Mouse (Mus musculus): ENCODE data around the gene Gpr150. TPM values are rescaled to one million over a fixed set of nuclear protein-coding genes. Genes with fewer than 3 reads are reported as not detected.

Gpr150 gene
- total and polyA plus RNA-seq, 3 experiments = not detected

- Histone ChIP-seq H3K9ac (ENCODE audit: insufficient read depth, low read depth) (peak overlapping the region; percentile 84), H3K4me2 (ENCODE audit: insufficient read depth, low read depth, poor library complexity, severe bottlenecking) (peak overlapping the region; percentile 68; the same call in 1 of the 2 replicates), H3K4me1 (ENCODE audit: control insufficient read depth in 1 of 2, insufficient read depth in 2 of 2) (peaks cover 0 to 15% of the 10 kb centered on the region in 2 experiments; a peak in 2 of 4 replicates), H3K36me3 (replicated peaks in 1 of 2; ENCODE audit: control insufficient read depth in 1 of 2, insufficient read depth in 1 of 2, low read length in 1 of 2) (peaks cover 0 to 5% of the 10 kb centered on the region in 2 experiments), H3K27me3 (replicated peaks) (no peaks in the 10 kb centered on the region), H3K9me3 (replicated peaks; ENCODE audit: low read length) (no peaks in the 10 kb centered on the region), H3K27ac (ENCODE audit: insufficient read depth, low read depth) (no peak overlapping the region), H3K4me3 (replicated peaks in 1 of 3; ENCODE audit: low read depth in 2 of 3, low read length in 2 of 3, poor library complexity in 1 of 3) (peak overlapping the region; percentile 60 to 81 (median 80)), H3K79me2 (replicated peaks; ENCODE audit: control insufficient read depth, extremely low read depth, insufficient read depth, poor library complexity, severe bottlenecking) (peaks cover 15% of the 10 kb centered on the region; the same call in 1 of the 2 replicates)
- dilution Hi-C loops (cut with MboI; ENCODE audit: extremely low pct_ligation_motif_present, extremely low pct_unique_long_range_greater_than_20kb, low sequenced_read_pairs) = no loop called here
- in situ Hi-C loops (cut with MboI; ENCODE audit: low pct_ligation_motif_present, low pct_unique_long_range_greater_than_20kb, low sequenced_read_pairs) = no loop called here
- peak; percentile 38 for DNase-seq (ENCODE audit: extremely low read depth)
- no peak for TF ChIP-seq PAX5 (IDR thresholded peaks at IDR 0.05; ENCODE audit: low read length)
- no peak for TF ChIP-seq MAFK (IDR thresholded peaks at IDR 0.05; ENCODE audit: insufficient replicate concordance, low read length)
- no peak for TF ChIP-seq SMC3 (IDR thresholded peaks at IDR 0.05; ENCODE audit: low read depth, low read length)
- TF ChIP-seq USF2 (conservative IDR thresholded peaks at IDR 0.05; ENCODE audit: low read depth, low read length) = no peak
- TF ChIP-seq IRF4 (IDR thresholded peaks at IDR 0.05; ENCODE audit: low read depth, low read length) = no peak
- TF ChIP-seq CHD2 (IDR thresholded peaks at IDR 0.05; ENCODE audit: low read length) = no peak
- TF ChIP-seq ELF1 (IDR thresholded peaks at IDR 0.05; ENCODE audit: low read depth, low read length) = no peak
- TF ChIP-seq RCOR1 (conservative IDR thresholded peaks at IDR 0.05; ENCODE audit: low read depth, low read length) = no peak
- TF ChIP-seq SIN3A (IDR thresholded peaks at IDR 0.05; ENCODE audit: low read length) = no peak
- TF ChIP-seq ZC3H11A (IDR thresholded peaks at IDR 0.05; ENCODE audit: low read depth, low read length) = no peak
- no peak for TF ChIP-seq CHD1 (IDR thresholded peaks at IDR 0.05; ENCODE audit: low read depth, low read length)
- no peak for TF ChIP-seq MYC (IDR thresholded peaks at IDR 0.05; ENCODE audit: low read depth, low read length)
- no peak for TF ChIP-seq UBTF (IDR thresholded peaks at IDR 0.05; ENCODE audit: low read depth, low read length)
- TF ChIP-seq CTCF (conservative IDR thresholded peaks at IDR 0.05 in 1 of 2, IDR thresholded peaks at IDR 0.05 in 1 of 2; ENCODE audit: low read depth in 2 of 2, low read length in 2 of 2) = no peak
- no peak for TF ChIP-seq MXI1 (IDR thresholded peaks at IDR 0.05; ENCODE audit: low read depth, low read length)
- no peak for TF ChIP-seq MAZ (IDR thresholded peaks at IDR 0.05; ENCODE audit: low read depth, low read length)
- TF ChIP-seq ZMIZ1 (IDR thresholded peaks at IDR 0.05; ENCODE audit: low read depth, low read length) = no peak
- no peak for TF ChIP-seq USF1 (IDR thresholded peaks at IDR 0.05; ENCODE audit: low read depth, low read length)
These were observed 39.3 kb downstream of the Gpr150 start for GRCm38 (mm10) chr13:76017465-76017864.

DNA sequence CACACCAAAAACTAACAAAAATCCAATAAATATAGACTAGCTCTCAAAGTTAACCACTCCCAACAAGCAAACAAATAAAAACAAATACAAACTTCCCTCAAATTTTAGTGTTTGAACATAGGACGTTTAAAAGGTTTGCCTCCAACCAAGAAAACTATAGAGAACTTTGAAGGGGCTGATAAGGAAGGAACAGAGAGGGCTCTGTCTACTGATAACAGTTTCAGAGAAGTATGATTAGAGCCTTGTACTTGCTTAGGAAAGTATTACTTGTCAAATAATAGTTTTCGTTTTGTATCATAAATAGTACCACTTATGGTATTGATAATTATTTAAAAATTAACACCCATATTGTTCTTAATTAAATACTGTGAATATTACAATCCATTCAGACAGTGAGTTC is 42.3 kb downstream of the Gpr150 start:
- H3K9me3 ChIP-seq (replicated peaks; ENCODE audit: low read length) = no peaks in the 10 kb centered on the region
- dilution Hi-C loops (cut with MboI; ENCODE audit: extremely low pct_ligation_motif_present, extremely low pct_unique_long_range_greater_than_20kb, low sequenced_read_pairs) = no loop called here
- H3K9ac ChIP-seq (ENCODE audit: insufficient read depth, low read depth) = no peak overlapping the region
- no peak overlapping the region for H3K4me2 ChIP-seq (ENCODE audit: insufficient read depth, low read depth, poor library complexity, severe bottlenecking)
- peaks cover 0 to 3% of the 10 kb centered on the region in 2 experiments; a peak in 1 of 4 replicates for H3K4me1 ChIP-seq (ENCODE audit: control insufficient read depth in 1 of 2, insufficient read depth in 2 of 2)
- no peak overlapping the region for H3K4me3 ChIP-seq (replicated peaks in 1 of 3; ENCODE audit: low read depth in 2 of 3, low read length in 2 of 3, poor library complexity in 1 of 3)
- no peak for TF ChIP-seq BHLHE40 (IDR thresholded peaks at IDR 0.05; ENCODE audit: low read depth, low read length)
- TF ChIP-seq SIN3A (IDR thresholded peaks at IDR 0.05; ENCODE audit: low read length) = no peak
- no peak for TF ChIP-seq POLR2A (IDR thresholded peaks at IDR 0.05; ENCODE audit: low read depth, low read length)
- no peak for TF ChIP-seq HCFC1 (IDR thresholded peaks at IDR 0.05; ENCODE audit: low read depth, low read length)
- no peak for TF ChIP-seq TCF12 (IDR thresholded peaks at IDR 0.05; ENCODE audit: low read depth, low read length)
- TF ChIP-seq ELF1 (IDR thresholded peaks at IDR 0.05; ENCODE audit: low read depth, low read length) = no peak
- no peak for TF ChIP-seq SMC3 (IDR thresholded peaks at IDR 0.05; ENCODE audit: low read depth, low read length)
- no peak for TF ChIP-seq MAFK (IDR thresholded peaks at IDR 0.05; ENCODE audit: insufficient replicate concordance, low read length)
- TF ChIP-seq E2F4 (IDR thresholded peaks at IDR 0.05; ENCODE audit: insufficient replicate concordance, low read depth, low read length) = no peak
- TF ChIP-seq ZNF384 (IDR thresholded peaks at IDR 0.05; ENCODE audit: low read depth, low read length) = no peak
- no peak for TF ChIP-seq ZC3H11A (IDR thresholded peaks at IDR 0.05; ENCODE audit: low read depth, low read length)
- no peak for TF ChIP-seq RAD21 (IDR thresholded peaks at IDR 0.05; ENCODE audit: low read depth, low read length)
- no peak for TF ChIP-seq UBTF (IDR thresholded peaks at IDR 0.05; ENCODE audit: low read depth, low read length)
- TF ChIP-seq ETS1 (conservative IDR thresholded peaks at IDR 0.05; ENCODE audit: low read depth, low read length) = no peak
- TF ChIP-seq MYC (IDR thresholded peaks at IDR 0.05; ENCODE audit: low read depth, low read length) = no peak
- H3K27ac ChIP-seq (ENCODE audit: insufficient read depth, low read depth) = no peak overlapping the region
- H3K36me3 ChIP-seq (replicated peaks in 1 of 2; ENCODE audit: control insufficient read depth in 1 of 2, insufficient read depth in 1 of 2, low read length in 1 of 2) = peaks cover 0 to 8% of the 10 kb centered on the region in 2 experiments
- in situ Hi-C loops (cut with MboI; ENCODE audit: low pct_ligation_motif_present, low pct_unique_long_range_greater_than_20kb, low sequenced_read_pairs) = no loop called here
- no peak for DNase-seq (ENCODE audit: extremely low read depth)
- peaks cover 15% of the 10 kb centered on the region; the same call in 1 of the 2 replicates for H3K79me2 ChIP-seq (replicated peaks; ENCODE audit: control insufficient read depth, extremely low read depth, insufficient read depth, poor library complexity, severe bottlenecking)
- H3K27me3 ChIP-seq (replicated peaks) = no peaks in the 10 kb centered on the region

All from CH12.LX (cell line).